Mouse (Mus musculus): ENCODE results near the gene Nrbf2.

GRCm38 (mm10) chr10:67275916-67276315, 9.2 kb downstream of the Nrbf2 start:
- TF ChIP-seq CTCF (conservative IDR thresholded peaks at IDR 0.05; ENCODE audit: insufficient read depth, insufficient read length, low read depth, low read length) (no peak), POLR2A (IDR thresholded peaks at IDR 0.05; ENCODE audit: low read depth, low read length) (no peak)

Measured in kidney, adult 2 months (tissue).